Mouse (Mus musculus) heart, postnatal 4 days (tissue): ENCODE measurements around the gene Igsf21. TPM values are rescaled to one million over a fixed set of nuclear protein-coding genes. Genes with fewer than 3 reads are reported as not detected.
A peak's percentile ranks its signal among the peaks of the same experiment; 100 is the strongest.

Experiments
- DNase-seq: peaks from one replicate; pipeline ENCODE4 v3.0.0; 2021
- total RNA-seq, 2 experiments: library from RNA; stranded (reverse); gene quantifications; 2 replicates each; pipeline ENCODE4 v1.2.3; 2021

Gene Igsf21
- total RNA-seq, 2 experiments from 2014 or later, result 0.14 to 0.20 TPM

DNA sequence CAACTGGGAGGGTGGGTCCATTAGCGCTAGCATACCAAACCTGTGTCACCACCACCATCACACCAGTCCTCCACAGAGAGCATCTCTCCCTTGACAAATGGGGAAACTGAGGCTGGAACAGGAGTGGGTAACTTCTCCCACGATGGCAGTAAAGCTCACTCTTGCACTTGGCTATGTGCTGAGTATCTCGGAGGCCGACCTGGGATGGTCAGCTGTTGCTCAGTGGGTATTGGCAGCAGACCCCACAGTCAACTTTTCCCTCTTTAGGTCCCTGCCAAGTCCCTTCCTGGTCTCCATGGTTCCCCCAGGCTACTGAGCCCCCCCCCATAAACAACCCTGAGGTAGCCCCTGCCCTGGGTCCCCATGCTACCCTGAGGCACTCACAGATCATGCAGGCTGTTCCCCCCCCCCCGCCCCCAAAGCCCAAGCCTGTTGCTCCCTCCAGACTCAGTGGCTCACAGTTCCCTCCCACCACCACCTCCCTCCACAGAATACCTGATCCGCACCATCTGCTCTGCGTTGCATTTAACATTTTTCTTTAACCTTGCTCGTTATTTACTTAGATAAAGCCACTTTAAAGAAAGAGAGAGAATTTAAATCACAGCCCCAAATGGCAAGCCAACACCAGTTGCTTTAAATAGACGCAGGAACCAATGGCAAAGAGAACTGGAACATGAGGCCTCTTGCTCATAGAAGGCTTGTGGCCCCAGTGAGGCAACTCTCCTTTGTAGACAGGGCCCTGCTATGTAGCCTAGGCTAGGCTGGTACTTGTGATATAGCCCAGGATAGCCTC is 11.0 kb downstream of the Igsf21 start:
- no peak for DNase-seq

DNA sequence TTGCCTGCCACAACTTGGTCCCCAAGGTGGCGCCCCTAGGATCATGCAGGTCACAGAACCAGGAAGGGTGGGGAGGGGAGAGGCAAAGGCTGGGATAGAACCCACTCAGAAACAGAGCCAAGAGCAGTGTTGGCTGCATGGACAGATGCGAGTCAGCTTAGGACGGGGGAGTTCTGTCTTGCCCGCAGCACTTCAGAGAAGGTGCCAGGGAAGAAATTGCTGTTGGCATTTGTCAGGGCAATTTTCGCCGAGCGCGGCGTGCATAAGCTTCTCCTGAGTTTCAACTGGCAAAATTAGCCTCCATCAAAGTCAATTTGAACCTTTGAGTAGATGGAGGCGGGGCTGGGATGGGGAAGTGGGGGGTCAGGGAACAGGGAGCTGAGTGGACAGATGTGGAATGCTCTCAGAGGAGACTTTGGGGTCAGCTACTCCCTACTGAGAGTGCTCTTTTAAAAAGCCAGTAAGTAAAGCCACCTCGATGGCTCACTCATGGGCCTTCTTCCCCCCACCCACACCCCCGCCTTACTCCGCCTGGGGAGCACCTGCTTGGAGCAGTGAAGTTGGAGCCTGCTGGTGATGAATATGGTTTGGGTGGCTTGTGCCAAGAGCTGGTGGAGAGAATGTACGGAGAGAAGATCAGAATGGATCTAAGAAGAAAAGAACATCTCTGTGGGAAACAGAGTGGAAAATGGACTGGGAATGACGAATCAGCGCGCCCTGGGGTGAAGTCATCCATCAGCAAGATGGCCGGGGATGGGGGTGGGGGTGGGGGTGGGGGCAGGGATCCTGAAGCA is 12.0 kb downstream of the Igsf21 start:
- DNase-seq, result no peak

DNA sequence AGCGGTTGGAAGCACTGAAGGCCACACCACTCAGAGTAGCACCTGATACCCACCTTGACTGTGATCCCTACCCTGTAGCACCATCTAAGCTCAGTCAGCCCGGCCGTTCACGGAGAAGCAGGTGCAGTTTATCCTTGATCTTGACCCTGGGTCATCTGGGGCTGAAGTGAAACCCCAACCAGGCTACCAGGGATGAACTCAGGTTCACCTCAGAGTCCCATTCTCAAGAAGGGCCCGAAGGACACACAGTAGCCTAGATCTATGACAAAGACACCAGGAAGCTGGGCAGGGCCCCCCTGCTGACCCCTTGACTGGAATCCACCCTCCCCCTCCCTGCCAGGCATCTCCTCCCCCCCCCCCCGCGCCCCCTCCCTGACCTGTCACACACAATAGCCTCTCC is 18.7 kb downstream of the Igsf21 start:
- DNase-seq, result no peak

DNA sequence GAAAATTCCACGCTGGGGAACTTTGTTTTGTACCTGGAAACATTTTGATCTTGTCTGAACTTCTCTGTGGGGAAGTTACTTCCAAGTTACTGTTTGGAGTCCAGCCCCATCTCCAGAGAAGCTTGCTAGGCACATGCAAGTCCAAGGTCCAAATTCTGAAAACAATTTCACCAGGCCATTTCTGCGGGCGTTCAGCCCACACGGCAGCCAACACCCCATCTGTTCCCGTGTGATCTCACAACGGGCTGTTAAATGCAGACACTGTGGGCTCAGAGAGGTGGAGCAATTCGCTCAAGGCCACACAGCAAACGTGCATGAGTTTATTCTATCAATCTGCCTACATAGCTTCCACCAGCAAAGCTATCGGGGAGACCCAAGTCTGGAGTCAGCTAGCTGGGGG is 21.4 kb downstream of the Igsf21 start:
- DNase-seq, result no peak

DNA sequence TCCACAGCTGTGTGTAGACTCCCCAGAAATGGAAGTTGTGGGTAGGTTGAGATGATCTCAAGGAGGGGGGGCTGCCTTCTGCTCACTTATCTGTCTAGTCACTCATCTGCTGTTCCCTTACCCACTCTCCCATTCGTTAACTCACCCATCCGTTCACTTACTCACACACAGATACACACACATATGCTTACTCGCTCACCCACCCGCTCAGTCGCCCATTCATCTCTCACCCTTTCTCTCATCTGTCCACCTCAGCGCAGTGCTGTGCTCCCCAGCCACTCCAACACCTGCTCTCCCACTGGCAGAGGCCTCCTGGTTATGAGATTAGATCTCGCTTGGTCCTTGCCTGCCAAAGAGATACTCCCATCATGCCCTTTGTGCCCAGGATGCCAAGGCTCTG is 22.1 kb downstream of the Igsf21 start:
- no peak for DNase-seq

DNA sequence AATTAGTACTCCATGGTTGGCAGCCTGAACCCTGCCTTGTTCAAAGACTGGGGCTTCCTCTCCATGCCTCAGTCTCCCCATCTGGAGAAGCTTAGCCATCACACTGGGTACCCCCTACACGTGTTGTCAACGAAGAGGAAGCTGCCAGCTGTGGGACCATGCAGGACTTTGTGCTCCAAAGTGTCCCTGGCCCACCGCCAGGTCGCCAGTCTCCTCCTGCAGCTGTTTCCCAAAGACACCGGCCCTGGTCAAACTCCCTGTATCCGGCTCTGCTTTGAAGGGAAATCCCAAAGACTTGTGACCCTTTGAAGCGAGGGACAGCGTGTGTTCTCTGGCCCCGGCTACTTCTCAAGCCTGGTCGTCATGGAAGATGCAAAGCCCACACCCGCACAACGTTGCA is 23.5 kb downstream of the Igsf21 start:
- peak; percentile 23 for DNase-seq

DNA sequence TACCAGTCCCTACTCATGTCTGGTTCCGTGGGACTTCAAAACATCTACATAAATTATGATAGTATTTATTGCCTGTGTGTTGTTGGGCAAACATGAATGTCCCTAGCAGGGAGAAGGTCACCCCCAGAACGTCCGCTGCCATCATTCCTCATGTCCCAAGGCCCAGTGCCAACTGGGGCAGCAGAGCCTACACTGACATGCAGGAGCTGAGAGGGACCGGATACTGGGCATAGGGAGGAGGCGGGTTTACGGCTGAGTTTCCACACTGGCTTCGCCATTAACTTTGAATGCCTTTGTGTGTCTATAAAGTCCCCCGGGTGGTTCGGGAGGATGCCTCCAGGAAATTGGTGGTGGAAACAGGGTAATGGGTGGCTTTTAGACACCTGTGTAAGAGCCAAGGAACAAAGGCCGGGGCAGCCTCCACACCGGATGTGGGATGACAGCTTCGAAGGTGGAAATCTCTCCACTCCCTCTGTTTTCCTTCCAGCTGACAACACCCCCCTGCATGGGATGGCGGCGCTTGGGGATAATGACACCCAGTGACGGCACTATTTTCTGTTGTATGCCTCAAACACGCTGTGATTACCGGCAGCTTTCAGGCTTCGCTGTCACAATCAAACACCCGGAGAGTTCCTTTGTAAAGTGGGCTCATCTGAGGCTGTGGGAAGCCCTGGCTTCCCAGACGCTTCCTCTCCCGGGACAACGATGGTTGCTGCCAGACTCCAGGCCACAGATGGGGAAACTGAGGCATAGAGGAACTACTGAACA is 26.1 kb downstream of the Igsf21 start:
- peak; percentile 31 for DNase-seq

DNA sequence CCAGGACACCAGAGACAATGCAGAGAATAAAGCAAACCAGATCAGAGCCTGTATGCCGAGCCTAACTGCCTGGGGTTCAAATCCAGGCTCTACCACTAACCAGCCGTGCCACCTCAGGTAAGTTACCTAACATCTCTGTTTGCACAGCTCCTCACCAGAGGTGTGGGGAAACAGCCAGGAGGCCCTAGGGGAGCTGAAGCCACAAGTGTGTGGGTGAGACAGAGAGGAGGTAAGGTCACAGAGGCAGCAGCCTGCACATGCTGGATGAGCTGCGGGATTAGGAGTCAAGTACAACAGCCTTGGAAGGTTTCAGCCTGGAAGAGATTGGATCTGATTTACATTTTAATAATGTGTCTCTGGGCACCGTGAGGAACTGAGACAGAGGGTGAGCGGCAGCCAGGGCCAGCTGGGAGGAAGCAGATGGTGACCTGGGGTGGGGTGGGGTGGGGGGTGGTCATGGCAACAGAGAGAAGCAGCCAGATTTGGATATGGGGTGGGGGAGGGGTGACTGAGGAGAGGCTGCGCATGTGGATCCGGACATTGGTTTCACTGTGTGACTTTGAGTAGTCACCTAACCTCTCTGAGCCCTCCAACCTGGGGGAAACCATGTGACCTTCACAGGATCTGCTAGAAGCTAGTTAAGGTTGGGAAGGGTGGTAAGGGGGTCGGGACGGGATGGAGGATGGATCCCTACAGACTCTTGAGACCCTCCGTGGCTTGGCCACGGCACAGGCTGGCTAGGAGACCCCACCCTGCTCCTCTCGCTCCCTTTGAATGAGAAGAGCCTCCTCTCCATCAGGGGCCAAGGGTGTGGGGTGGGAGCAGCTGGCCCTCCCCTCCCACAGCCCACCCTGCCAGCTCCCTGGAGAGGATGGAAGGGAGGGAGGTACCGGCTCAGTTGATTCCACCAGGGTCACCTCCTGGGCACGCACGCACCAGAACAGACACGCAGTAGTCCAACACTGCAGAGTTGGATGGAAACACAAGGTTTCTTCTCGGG is 27.4 kb downstream of the Igsf21 start:
- no peak for DNase-seq

DNA sequence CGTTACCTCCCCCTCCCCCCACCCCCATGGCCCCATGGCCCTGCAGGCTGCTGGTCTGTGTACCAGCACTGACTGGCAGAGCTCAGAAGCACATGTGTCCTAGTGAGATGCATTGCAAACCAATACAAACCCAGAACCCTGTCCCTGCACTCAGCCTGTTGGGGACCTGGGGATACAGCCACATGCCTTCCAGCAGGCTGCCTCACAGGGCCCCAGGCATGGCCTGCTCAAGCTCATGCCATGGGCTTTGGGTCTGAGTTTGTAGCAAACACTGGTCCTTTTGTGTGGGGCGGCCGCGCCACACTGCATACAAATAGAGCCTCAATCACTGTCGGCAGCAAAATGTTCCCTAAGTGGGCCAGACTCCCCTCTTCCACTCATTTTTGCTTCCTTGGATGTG is 28.2 kb downstream of the Igsf21 start:
- no peak for DNase-seq

DNA sequence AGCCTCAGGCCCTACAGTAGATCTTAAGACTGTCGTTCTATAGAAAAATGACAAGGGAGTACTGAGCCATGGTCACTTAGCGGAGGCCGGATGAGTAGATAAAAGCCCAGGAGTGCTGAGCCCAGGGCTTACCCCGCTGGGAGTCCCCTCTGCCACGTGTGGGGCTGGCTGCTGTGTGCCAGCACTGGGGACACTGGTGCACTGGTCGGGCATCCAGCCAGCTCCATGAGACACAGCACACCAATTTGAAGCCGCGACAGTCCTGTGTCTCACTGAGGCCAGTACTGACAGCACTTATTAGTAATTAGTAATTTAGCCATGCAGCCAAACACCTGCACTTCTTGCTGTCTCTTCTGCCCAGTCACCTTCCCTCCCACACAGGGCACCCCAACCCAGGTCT is 28.6 kb downstream of the Igsf21 start:
- no peak for DNase-seq

DNA sequence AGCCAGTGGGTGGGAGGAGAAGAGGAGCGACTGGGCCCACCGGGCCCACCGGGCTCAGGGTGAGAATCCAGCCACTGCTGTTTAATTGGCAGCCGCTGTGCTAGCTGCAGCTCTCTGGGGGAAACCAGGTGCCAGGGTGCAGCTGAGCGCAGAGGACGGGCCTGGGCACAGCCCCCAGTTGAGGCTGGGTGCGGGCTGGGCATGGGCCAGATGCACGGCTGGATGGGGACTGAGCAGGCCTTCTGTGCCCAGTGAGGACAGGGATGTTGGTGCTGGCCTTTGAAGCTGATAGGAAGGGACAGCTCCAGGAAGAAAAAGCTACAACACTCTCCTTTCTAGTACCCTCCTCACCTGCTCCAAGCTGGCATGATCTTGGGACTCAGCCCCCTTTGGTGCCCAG is 30.5 kb downstream of the Igsf21 start:
- no peak for DNase-seq

DNA sequence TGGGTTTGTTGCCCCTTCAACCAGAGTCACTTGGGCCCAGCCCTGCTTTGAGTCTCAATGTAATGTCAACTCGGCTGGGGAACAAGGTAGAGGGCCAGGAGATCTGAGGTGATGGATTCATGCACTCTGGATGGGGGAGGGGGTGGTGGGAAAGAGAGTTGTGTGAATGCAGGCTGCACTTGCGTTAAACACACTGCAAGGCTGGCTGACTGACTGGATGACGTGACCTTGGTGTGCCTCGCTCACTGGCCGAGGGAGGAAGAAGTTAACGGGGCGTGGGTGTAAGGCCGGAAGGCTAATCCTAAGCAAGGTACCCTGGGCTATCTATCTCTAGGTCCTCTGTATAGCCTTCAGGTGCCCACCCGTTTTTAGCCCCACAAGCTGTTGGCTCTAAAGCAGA is 31.4 kb downstream of the Igsf21 start:
- no peak for DNase-seq

DNA sequence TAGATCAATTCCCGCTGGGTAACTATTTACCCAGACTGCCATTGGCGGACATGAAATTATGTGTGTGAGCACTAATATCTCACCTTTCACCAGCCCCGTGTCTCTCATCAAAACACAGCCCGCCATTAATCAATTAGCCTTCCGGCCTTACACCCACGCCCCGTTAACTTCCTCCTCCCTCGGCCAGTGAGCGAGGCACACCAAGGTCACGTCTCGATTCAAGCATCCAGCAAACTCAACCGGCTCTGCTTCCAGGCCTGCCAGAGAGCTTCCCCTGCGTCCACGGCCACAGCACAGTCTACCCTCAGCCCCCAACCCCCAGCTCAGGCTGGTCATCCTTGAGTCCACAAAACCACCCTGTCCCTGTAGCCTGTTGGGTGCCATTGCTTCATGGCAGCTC is 32.2 kb downstream of the Igsf21 start:
- DNase-seq, result no peak

DNA sequence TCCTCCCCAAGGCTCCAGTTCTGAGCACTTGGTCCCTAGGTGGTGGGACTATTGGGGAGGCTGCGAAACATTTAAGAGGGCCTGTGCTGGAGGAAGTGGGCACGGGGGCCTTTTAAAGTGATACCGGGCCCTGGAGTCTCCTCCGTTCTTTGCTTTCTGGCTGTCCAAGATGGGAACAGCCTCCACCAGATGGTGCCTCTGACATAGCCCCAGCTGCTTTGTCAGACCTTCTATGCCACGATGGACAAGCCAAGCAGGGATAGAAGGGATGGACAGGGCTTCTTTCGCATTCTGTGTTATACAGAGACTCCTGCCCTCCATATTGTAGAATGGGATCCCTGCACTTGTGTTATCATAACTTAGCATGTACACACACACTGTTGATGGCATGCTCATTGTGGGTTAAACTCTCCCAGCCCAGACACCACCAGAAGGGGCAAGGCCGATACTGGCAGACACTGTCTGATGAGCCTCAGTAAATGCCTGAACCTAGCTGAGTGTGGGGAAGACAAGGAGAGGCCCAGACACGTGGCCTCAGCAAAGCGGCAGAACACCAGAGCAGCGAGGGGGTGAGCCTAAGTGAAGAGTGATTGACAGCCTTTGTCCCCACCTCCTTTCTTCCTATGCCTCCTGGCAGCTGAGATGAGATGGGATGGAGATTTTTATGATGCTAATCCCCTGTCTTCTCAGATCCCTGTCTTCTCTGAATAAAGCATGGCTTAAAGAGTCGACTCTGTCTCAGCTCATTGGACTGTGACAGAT is 36.3 kb downstream of the Igsf21 start:
- no peak for DNase-seq

DNA sequence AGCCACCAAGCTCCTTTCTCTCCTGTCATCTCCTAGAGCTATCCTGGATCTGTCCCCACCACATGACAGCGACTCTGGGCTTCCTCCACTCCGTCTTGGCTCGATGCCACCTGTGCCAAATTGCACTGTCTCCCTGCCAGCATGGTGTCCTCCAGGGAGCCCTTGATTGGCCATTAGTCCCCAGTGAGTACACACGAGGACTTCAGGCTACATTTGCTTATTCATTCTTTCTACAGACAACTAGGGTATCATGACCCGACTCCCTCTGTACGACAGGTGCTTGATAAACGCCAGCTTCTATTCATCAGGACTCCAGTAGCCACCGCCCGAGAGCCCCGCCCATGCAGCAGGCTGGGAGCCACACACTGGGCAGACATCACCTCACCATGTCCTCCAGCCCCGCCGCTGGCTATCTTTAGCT is 40.8 kb downstream of the Igsf21 start:
- DNase-seq, result peak; percentile 73

DNA sequence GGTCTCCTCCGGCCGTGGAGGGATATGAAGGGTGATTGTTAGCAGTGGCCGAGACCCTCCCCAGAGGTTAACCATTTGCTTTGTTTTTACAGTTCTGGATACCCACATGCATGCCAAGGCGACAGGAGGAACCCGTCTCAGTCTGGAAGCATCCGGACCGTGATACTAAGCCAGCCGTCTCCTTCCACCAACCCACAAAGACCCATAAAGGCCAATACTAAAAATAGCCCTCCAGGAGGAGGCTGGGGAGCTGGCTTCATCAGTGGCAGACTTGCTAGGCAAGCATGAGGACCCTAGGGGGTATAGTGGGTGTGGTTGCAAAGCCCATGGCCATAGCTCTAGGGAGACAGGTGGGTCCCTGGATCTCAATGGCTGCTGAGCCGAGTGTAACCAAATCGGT is 41.8 kb downstream of the Igsf21 start:
- no peak for DNase-seq

DNA sequence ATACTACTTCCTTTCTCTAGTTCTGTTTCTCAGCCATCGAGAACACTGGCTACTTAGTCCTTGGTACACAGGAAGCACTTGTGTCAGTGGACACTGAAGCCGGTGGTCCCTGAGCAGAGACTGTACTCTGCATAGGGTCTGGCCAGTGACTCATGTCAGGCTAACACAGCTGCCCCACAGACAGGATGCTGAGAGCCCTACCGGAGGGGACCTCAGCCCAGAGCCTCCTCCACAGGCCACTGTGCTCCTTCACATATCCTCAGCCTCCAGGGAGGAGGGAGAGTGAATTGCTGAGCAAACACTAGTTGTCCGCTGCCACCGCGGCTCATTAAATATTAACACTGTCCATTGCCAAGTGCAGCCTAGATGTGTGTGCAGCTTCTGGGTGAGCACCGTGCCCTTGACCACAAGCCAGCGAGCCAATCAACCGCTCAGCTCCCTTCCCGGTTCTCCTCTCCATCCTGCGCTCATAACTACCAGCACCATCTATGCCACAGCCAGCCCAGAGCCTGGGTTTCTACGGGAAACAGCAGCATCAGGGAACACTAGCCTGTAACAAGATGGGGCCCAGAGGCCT is 42.8 kb downstream of the Igsf21 start:
- no peak for DNase-seq

DNA sequence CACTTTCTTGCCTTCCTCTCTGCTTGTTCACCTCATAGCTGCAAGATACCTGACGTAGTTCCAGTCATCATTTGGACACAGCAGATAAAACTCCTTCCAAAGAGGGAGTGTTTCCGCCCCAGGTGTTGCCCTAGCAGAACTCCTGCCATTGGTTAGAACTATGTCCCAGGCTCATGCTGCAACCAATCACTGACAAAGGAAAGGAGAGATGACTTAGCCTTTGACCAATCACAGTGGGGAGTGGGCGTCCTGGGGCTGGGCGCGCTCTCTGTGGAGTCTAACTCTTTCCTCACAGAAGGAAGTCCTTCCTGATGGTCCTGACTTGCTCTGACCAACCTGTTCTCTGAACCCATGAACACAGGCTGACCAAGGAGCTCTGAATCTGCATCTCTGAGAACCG is 44.4 kb downstream of the Igsf21 start:
- no peak for DNase-seq

DNA sequence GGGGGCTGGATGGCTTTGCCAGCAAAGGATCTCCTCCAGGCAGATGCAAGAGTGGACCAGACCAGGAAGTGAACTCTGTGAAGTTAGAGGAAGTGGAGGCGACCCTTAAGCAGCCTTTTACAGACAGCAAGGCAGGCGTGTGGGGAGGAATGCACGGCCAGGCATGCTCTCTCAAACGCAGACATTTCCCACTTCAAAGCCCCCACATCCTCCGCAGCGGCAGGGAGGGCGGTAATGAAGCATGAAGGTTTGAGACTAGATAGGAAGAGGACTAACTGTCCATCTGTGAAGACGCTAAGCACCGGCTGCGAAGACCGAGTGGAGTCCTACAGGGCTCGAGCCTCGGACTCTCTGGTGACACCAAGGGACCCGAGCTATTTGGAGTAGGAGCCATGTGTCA is 46.3 kb downstream of the Igsf21 start:
- no peak for DNase-seq

DNA sequence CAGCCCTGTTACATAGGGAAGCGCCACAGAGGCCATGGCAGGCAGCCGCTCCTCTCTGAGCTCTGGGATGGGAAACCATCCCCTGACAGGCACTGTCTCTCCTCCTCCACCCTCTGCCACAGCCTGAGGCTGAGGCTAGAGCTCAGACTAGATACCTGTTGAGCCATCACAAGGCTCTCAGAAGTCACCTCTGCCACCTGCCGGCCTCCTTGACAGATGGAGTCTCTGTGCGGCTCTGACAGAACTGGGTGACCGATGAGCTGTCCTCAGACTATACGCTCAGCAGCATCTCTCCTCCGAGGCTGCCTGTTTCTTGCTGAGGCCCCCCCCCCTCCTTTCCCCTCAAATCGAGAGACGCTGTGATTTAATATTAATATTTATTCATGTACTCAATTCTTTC is 49.9 kb downstream of the Igsf21 start:
- no peak for DNase-seq
